Mouse (Mus musculus): ENCODE results near the gene Grin3b. TPM values are rescaled to one million over a fixed set of nuclear protein-coding genes. Genes with fewer than 3 reads are reported as not detected.

Gene Grin3b
- polyA plus RNA-seq, 1 experiment: 0.91 TPM

- Histone ChIP-seq H3K4me3 (ENCODE audit: insufficient read depth, low read length) (peak overlapping the region; percentile 16; the same call in 1 of the 2 replicates), H3K4me1 (ENCODE audit: control insufficient read depth, insufficient read depth, low read length) (peaks cover 22% of the 10 kb centered on the region), H3K27ac (ENCODE audit: insufficient read depth, low read depth, low read length) (0 out of 2 replicates have a peak overlapping the region, but pooled peaks have one; percentile 0)
- TF ChIP-seq POLR2A (IDR thresholded peaks at IDR 0.05; ENCODE audit: borderline replicate concordance, low read depth, low read length): no peak
Observed at GRCm38 (mm10) chr10:79995636-79996035, 25.1 kb downstream of the Grin3b start.

- Histone ChIP-seq H3K27ac (ENCODE audit: insufficient read depth, low read depth, low read length) (peak within 1 kb of the TSS; percentile 11), H3K4me1 (ENCODE audit: control insufficient read depth, insufficient read depth, low read length) (peaks cover 22% of the 10 kb centered on the region), H3K4me3 (ENCODE audit: insufficient read depth, low read length) (peak within 1 kb of the TSS; percentile 70)
- no peak for TF ChIP-seq CTCF (IDR thresholded peaks at IDR 0.05; ENCODE audit: low read depth, low read length)
- TF ChIP-seq POLR2A (IDR thresholded peaks at IDR 0.05; ENCODE audit: borderline replicate concordance, low read depth, low read length): no peak
Observed at GRCm38 (mm10) chr10:79996272-79997033, 25.9 kb downstream of the Grin3b start, which contains the start of gene Abca7. Abca7 (plus strand) TSS chr10:79996494.

GRCm38 (mm10) chr10:79997034-79997760, 26.7 kb downstream of the Grin3b start:
- TF ChIP-seq POLR2A (IDR thresholded peaks at IDR 0.05; ENCODE audit: borderline replicate concordance, low read depth, low read length) (no peak), CTCF (IDR thresholded peaks at IDR 0.05; ENCODE audit: low read depth, low read length) (no peak)
- H3K4me3 ChIP-seq (ENCODE audit: insufficient read depth, low read length): peak overlapping the region; percentile 70
- peaks cover 22% of the 10 kb centered on the region for H3K4me1 ChIP-seq (ENCODE audit: control insufficient read depth, insufficient read depth, low read length)
- H3K27ac ChIP-seq (ENCODE audit: insufficient read depth, low read depth, low read length): peak overlapping the region; percentile 11; the same call in 1 of the 2 replicates

- TF ChIP-seq CTCF (IDR thresholded peaks at IDR 0.05; ENCODE audit: low read depth, low read length) (no peak), POLR2A (IDR thresholded peaks at IDR 0.05; ENCODE audit: borderline replicate concordance, low read depth, low read length) (no peak)
- Histone ChIP-seq H3K4me1 (ENCODE audit: control insufficient read depth, insufficient read depth, low read length) (peaks cover 22% of the 10 kb centered on the region), H3K27ac (ENCODE audit: insufficient read depth, low read depth, low read length) (no peak overlapping the region), H3K4me3 (ENCODE audit: insufficient read depth, low read length) (no peak overlapping the region)
Observed at GRCm38 (mm10) chr10:79997819-79998218, 27.3 kb downstream of the Grin3b start.

- H3K4me1 ChIP-seq (ENCODE audit: control insufficient read depth, insufficient read depth, low read length): no peaks in the 10 kb centered on the region
- TF ChIP-seq CTCF (IDR thresholded peaks at IDR 0.05; ENCODE audit: low read depth, low read length): no peak
- TF ChIP-seq POLR2A (IDR thresholded peaks at IDR 0.05; ENCODE audit: borderline replicate concordance, low read depth, low read length): no peak
- H3K27ac ChIP-seq (ENCODE audit: insufficient read depth, low read depth, low read length): no peak overlapping the region
- H3K4me3 ChIP-seq (ENCODE audit: insufficient read depth, low read length): no peak overlapping the region
Observed at GRCm38 (mm10) chr10:80001945-80002344, 31.4 kb downstream of the Grin3b start.

GRCm38 (mm10) chr10:80002829-80003228, 32.3 kb downstream of the Grin3b start:
- TF ChIP-seq CTCF (IDR thresholded peaks at IDR 0.05; ENCODE audit: low read depth, low read length): no peak
- TF ChIP-seq POLR2A (IDR thresholded peaks at IDR 0.05; ENCODE audit: borderline replicate concordance, low read depth, low read length): no peak
- no peak overlapping the region for H3K27ac ChIP-seq (ENCODE audit: insufficient read depth, low read depth, low read length)
- no peaks in the 10 kb centered on the region for H3K4me1 ChIP-seq (ENCODE audit: control insufficient read depth, insufficient read depth, low read length)
- no peak overlapping the region for H3K4me3 ChIP-seq (ENCODE audit: insufficient read depth, low read length)

GRCm38 (mm10) chr10:80003374-80004232, 33.1 kb downstream of the Grin3b start:
- Histone ChIP-seq H3K4me1 (ENCODE audit: control insufficient read depth, insufficient read depth, low read length) (no peaks in the 10 kb centered on the region), H3K27ac (ENCODE audit: insufficient read depth, low read depth, low read length) (no peak overlapping the region)

GRCm38 (mm10) chr10:80004233-80004705, 33.8 kb downstream of the Grin3b start:
- TF ChIP-seq CTCF (IDR thresholded peaks at IDR 0.05; ENCODE audit: low read depth, low read length): no peak
- Histone ChIP-seq H3K4me3 (ENCODE audit: insufficient read depth, low read length) (no peak overlapping the region), H3K27ac (ENCODE audit: insufficient read depth, low read depth, low read length) (no peak overlapping the region), H3K4me1 (ENCODE audit: control insufficient read depth, insufficient read depth, low read length) (no peaks in the 10 kb centered on the region)

More at GRCm38 (mm10) chr10:80003374-80004232, 33.1 kb downstream of the Grin3b start:
- no peak overlapping the region for H3K4me3 ChIP-seq (ENCODE audit: insufficient read depth, low read length)
- TF ChIP-seq CTCF (IDR thresholded peaks at IDR 0.05; ENCODE audit: low read depth, low read length) (no peak), POLR2A (IDR thresholded peaks at IDR 0.05; ENCODE audit: borderline replicate concordance, low read depth, low read length) (no peak)

- H3K4me3 ChIP-seq (ENCODE audit: insufficient read depth, low read length): no peak overlapping the region
- H3K4me1 ChIP-seq (ENCODE audit: control insufficient read depth, insufficient read depth, low read length): peaks cover 6% of the 10 kb centered on the region
- no peak for TF ChIP-seq CTCF (IDR thresholded peaks at IDR 0.05; ENCODE audit: low read depth, low read length)
- no peak for TF ChIP-seq POLR2A (IDR thresholded peaks at IDR 0.05; ENCODE audit: borderline replicate concordance, low read depth, low read length)
- no peak overlapping the region for H3K27ac ChIP-seq (ENCODE audit: insufficient read depth, low read depth, low read length)
Observed at GRCm38 (mm10) chr10:80011740-80012139, 41.2 kb downstream of the Grin3b start.
